Mouse (Mus musculus) left cerebral cortex, adult 8-10 months (tissue): ENCODE measurements at regions not wholly inside any gene's neighbourhood (a gene's known extent, or its start where the extent isn't known, plus 50 kb on each side); places are given as distances from the start of the nearest gene placed in this dataset.
A peak's percentile ranks its signal among the peaks of the same experiment; 100 is the strongest.

ENCODE experiments used
- DNase-seq, 2 experiments: peaks; one replicate each; pipeline ENCODE4 v3.0.0; 2022; ENCODE audit warnings: low spot score in 2 of 2

DNA sequence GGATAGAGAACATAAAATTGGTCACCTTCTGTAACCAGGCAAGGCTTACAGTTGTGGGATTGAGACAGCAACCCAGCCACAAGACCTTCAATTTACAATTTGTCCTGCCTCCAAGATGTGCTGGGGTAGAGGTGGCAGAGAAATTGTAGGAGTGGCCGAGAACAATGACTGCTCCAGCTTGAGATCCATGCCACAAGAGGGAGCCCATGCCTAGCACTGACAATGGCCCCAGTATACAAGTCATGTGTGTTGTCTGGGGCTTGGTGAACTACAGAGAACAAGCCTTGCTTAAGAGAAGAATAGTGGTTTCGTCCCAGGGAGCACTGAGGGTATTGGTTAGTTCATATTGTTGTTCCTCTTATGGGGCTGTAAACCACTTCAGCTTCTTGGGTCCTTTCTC is 146.6 kb upstream of the Sel1l start:
- DNase-seq = no peak

DNA sequence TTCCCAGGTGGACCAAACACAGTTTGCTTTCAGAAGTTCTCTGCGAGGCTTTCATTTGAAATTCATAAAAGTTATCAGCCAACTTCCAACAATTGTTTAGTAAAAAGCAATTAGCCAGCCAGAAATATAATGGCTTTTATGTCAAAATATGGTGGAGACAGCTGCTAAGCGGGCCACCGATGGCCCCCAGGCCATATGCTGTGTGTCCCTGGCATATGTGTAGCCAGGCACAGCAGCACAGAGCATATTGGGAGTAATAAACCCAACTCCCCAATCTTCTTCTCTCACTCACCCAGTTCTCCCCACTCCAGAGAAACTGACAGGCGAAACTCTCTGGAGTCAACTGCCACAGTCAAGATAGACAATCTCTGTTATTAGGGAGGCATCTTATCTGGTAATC is 137.5 kb upstream of the Sel1l start:
- DNase-seq = no peak

DNA sequence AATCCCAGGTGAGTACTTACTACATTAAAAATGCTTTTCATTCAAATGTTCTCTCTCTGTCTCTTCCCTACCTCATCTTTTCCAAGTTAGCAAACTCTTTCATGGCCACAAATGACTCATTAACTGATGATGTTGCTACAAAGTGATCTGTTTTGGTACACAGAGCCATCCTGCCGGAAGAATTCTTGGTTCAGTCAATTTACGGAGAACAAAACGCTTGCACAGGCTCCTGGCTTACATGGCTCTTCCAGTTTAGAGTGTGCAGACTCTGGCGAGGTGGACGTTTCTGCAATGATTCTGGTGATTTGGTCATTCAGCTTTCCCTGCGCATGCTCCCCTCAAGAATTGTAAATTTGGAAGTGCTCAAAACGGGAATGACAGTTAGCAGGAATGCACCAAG is 131.4 kb upstream of the Sel1l start:
- no peak for DNase-seq

DNA sequence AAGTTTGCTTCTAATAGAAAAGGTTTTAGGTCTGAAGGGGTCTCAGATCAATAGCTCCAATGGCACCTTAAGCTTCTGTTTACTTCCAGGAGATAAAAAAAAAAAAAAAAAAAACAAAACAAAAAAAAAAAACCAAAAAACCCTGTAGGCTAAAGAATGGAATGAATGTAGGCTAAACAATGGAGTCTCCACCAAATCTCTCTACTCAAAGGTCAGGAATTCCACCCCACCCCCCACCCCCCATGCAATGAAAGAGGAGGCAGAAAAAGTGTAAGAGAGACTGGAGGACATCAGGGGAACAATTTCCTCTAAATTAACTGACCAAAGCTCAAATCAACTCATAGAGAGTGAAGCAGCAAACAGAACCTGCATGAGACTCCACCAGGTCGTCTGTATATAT is 122.1 kb upstream of the Sel1l start:
- DNase-seq = no peak

DNA sequence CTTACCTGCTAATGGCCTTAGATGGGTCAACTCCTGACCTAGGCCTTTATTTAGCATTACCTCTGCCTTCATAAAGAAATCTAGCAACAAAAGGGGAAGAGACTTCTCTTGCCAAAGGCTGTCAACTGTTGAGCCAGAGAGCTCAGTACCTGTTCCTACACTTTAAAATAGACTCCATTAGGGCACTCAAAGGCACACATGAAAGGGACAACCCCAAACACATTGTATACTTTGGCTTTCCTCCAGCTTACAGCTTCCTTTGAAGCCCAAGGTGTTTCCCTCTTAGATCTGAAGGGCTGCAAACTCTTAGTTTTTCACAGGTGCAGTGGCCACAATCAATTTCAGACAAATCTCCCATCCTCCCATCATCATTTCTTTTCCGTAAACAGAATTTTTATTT is 117.0 kb upstream of the Sel1l start:
- DNase-seq = no peak

DNA sequence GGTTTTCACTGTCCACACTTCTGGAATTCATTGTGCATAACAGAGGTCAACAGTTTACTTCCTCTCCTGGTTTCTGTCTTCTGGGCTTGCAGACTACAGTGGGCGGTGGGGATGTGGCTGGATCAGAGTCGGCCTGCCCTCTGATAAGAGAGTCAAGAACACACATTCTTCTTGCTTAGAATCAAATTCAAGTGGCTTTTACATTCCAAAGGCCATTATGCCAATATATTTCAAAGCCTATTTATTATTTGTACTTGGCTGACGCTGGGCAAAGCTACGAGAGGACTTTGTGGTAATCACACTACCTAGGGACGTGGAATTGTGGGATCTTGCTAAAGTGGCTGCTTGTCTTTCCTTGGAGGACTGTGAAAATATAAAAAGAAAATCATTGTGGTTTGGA is 114.3 kb upstream of the Sel1l start:
- DNase-seq = no peak

DNA sequence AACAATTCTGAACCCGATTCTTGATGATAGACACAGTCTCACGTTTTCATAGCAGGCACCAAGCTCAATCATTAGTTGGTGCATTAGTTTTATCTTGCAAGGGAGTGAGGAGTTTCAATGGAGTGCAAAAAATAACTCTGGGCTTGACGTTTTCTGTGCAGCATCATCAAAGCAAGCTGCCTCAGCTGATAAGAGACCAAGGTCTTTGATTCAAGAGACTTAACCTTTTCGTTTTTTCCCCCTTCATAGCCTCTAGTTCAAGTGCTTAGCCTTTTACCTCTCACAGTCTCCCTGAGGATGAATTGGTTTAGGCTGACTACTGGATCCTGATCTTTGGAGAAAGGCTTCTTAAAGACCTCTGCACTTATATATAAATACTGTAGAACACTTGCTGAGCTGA is 109.1 kb upstream of the Sel1l start:
- DNase-seq = no peak

DNA sequence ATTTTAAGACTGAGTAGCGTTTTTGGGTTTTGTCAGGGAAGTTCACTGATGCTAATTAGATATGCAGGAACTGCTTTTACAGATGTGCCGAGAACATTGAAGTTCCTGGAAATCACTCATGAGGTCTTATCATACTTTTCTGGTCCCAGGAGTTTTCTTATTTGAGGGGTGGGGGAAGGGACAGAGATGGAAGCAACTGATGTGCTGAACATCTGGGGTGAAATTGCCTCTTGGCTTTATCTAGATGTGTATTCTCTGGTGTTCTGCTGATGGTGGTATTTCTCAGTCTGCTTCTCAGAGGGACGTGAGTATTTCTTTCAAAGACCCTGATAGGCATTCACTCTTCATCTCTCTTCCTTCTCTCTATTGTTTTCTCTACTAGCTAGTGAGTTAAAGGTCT is 107.5 kb upstream of the Sel1l start:
- no peak for DNase-seq

DNA sequence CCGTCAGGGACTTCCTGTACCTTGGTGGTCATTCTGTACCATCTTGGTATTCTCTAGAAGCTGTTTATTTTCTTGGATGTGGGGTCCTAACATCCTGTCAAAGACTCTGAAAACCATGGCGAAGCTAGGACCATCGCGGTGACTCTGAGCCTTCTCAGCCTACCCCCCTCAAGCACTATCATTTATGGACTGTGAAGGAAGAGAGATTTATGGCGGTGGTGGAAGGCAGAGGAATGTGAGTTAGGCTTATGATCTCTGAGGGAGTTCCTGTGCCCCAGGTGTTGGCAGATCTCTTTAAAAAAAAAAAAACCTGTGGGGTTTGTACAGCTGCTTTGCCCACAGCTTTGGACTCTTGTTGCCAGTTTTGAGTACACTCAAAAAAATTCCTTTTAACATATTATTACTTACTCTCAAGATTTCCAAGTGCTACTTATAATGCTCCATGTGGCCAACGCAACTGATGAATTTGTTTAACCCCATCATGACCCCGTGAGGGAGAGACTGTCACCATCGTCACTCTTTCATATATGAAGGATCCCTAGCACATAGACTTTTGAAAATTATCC is 99.7 kb upstream of the Sel1l start:
- no peak for DNase-seq

DNA sequence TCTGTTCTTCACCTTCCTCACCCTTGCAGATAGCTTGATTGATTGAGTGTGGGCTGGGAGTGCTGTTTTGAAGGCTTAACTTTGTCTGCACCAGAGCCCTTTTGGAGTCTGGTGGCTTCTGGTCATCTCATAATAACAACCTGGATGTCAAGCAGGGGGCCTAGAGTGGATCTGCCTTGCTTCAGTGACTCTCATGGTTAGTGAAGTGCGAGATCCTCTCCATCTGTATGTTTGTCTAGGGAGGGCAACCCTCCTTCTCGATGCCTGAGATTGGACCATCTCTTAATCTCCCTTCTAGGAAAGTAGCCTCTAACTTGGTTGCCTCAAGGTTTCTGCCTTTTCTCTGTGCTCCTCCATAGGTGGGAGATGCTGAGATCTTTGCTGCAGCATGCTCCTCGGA is 99.0 kb upstream of the Sel1l start:
- no peak for DNase-seq

DNA sequence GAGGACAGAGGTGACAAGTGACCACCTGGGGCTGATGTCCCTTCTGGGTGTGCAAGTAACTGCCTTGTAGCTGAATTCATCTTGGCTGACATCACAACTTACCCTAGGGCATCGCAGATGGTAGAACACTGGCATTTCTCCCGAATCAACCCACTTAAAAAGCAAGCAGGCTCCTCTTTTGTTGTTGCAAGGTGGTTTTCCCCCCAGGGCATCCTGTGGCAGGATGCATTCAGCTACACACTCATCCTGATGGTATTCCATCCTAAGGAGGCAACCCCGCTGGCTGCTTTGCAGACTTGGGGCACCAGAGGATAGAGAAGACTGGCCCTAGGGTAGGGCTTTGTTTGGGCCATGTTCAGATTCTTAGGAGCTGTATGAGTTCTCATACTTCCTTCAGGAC is 97.6 kb upstream of the Sel1l start:
- no peak for DNase-seq

DNA sequence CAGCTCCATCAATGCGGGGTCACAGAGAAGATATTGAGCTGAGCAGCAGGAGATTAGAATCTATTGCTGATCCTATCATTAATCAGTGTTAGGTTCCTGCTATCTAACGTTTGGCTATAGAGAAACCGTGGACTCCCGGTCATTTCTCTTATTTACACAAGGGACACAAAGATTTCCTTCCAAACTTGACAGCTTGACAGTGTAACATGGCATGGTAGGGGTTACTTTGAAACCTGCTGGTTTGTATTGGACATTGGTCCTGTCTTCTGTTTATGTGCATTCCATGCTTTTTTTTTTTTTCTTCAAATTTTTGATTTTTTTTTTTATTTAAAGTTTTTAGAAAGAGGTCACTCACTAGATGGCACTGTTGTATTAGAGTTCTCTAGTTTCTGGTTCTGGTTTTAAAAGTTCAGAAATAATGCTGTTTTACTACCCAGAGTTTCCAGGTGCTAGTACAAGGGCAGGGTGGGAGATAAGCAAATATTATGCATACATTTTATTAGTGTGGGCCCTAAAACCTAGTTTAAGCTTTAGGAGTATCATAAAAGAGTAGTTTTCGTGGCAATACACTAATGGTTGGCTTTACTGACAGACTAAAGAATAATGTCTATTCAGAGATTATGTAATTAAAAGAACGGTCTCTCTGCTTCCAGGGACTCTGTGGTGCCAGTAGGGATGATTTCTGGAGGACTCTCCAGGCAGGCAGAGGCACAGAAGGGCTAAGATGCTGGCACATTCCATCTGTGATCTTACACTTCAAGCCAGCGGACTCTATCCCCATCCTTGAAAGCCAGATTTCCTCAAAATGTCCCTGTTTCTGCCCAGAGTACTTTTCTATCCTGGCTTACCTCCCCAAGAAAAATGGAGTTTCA is 83.8 kb upstream of the Sel1l start:
- no peak for DNase-seq

DNA sequence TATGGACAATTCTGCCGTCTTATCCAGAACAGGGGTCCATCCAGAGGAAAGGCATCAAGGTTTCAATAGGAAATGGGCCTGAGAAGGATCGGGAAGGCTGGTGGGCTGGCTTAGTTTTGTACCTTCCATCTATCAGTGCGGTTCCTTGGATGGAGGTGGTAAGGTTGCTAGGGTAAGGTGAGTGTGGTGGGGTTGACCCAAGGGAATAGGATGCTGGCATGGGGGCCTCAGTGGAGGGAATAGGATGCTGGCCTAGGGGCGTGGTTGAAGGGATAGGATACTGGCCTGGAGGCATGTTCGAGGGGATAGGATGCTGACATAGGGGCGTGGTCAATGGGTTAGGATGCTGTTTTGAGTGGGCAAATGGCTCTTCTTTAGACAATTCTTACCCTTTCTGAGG is 82.6 kb upstream of the Sel1l start:
- DNase-seq = no peak

DNA sequence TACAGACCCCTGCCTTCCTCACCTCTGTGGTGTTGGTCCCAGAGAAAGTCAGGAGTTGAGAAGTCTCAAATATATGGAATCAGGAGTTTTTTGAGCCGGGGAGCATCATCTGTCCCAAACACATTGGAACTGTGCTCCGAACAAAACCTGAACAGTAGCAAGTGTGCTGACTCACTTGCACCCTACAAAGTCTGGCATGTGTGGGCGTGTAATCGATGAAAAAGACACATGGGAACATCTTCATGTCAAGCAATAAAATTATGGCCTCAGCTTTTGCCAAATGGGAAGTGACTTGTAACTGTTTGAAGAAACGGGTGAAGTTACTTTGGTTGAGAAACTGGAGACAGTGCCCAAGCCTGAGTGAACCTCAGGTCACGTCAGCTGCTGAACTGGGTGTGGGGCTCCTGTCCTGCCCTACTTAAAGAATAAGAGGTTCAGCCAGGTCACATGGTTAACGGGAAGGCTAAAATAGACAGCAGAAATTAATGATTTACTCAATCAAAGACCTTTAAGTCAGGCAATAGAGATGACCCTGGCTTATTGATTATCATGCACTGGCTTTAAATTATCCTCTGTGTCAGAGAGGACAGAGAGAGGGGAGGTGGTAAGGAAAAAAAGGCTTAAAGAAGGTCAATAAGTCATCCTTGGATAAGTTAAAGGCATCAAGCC is 80.6 kb upstream of the Sel1l start:
- DNase-seq = peak in 1 of 2 experiments; percentile 21

DNA sequence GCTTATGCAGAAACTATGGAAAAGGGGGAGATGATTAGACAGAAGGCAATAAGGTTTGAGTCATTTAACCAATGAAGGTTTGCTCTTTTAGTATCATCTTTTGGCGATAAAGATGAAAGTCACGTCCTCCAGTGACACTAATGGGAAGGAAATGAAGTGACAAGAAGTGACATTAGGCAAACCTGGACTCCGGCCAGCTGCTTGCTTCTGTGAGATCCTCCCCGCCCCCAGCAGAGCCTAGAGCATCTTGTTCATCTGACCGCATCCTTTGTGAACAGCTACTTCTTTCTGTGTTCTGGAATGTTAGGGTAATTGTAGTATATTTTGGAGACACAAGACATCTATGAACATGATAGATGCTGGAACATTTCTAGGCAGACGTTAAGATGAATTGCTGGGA is 78.6 kb upstream of the Sel1l start:
- DNase-seq = no peak

DNA sequence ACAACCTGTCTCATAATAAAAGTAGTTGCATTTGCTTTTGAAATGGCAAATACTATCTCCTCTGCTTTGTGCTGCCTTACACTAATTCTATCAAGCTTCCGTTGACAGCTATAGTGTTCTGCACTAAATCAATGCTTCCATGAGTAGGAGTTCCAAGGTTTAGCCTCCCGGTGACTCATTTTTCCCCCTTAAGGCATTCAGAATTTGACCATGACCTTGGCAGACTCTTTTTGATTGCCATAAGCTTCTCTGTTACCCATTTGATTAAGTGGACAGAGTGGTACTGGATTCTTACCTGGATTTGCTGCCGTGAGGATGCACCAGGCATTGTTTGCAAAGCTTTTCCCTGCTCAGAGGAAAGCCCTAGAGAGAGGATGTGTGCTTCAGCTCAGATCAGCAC is 66.5 kb upstream of the Sel1l start:
- no peak for DNase-seq

DNA sequence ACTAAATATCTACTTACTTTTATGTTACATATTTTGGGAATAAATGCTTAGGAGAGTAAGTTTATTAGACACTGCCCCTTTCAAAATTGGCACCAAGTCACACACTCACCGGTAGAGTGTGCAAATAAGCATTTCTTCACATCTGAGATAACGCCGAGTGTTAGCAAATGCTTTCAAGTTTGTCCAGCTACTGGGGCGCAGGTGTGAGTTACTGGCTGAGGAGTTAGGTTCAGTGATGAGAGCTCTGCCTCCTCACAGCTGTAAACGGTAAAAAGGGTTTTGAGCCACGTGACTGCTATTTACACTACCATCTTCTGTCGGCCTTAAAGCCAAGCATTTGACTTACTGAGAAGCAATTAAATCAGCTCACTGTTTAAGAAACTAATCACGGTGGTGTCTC is 61.6 kb upstream of the Sel1l start:
- DNase-seq = no peak
